Mouse (Mus musculus): ENCODE data around the gene Prrc2b. TPM values are rescaled to one million over a fixed set of nuclear protein-coding genes. Genes with fewer than 3 reads are reported as not detected.

The Prrc2b gene
- polyA plus RNA-seq, 1 experiment from 2014 or later = 39.3 TPM

GRCm38 (mm10) chr2:32177397-32178060 is 26.6 kb downstream of the Prrc2b start:
- Histone ChIP-seq H3K4me1 (ENCODE audit: control insufficient read depth, insufficient read depth, low read length) (peaks cover 67% of the 10 kb centered on the region), H3K4me2 (no peak overlapping the region), H3K27ac (ENCODE audit: low read depth, low read length) (peak overlapping the region; percentile 5; the same call in 1 of the 2 replicates), H3K9me3 (replicated peaks; ENCODE audit: control insufficient read depth, low read length) (no peaks in the 10 kb centered on the region), H3K9ac (ENCODE audit: low read depth, low read length) (peak overlapping the region; percentile 34; the same call in 1 of the 2 replicates), H3K27me3 (ENCODE audit: control insufficient read depth, insufficient read depth, low read length) (no peaks in the 10 kb centered on the region), H3K4me3 (ENCODE audit: low read depth, low read length) (no peak overlapping the region), H3K36me3 (ENCODE audit: control insufficient read depth, insufficient read depth, low read length) (no peaks in the 10 kb centered on the region)
- 84% methylated on average over 11 of the region's 11 CpGs for WGBS (ENCODE audit: insufficient replicate concordance)
- no peak for ATAC-seq (replicated peaks; ENCODE audit: insufficient number of reproducible peaks, low FRiP score, low TSS enrichment)

- Histone ChIP-seq H3K27ac (ENCODE audit: low read depth, low read length) (peak overlapping the region; percentile 58), H3K4me1 (ENCODE audit: control insufficient read depth, insufficient read depth, low read length) (peaks cover 56% of the 10 kb centered on the region), H3K9me3 (replicated peaks; ENCODE audit: control insufficient read depth, low read length) (no peaks in the 10 kb centered on the region), H3K9ac (ENCODE audit: low read depth, low read length) (no peak overlapping the region), H3K4me2 (peak overlapping the region; percentile 17), H3K4me3 (ENCODE audit: low read depth, low read length) (no peak overlapping the region), H3K27me3 (ENCODE audit: control insufficient read depth, insufficient read depth, low read length) (no peaks in the 10 kb centered on the region), H3K36me3 (ENCODE audit: control insufficient read depth, insufficient read depth, low read length) (peaks cover 4% of the 10 kb centered on the region)
- 42% methylated on average over 6 of the region's 6 CpGs for WGBS (ENCODE audit: insufficient replicate concordance)
- ATAC-seq (replicated peaks; ENCODE audit: insufficient number of reproducible peaks, low FRiP score, low TSS enrichment) = no peak
These were observed 28.5 kb downstream of the Prrc2b start for GRCm38 (mm10) chr2:32179363-32179762.

GRCm38 (mm10) chr2:32180127-32180526 is 29.2 kb downstream of the Prrc2b start:
- no peak for ATAC-seq (replicated peaks; ENCODE audit: insufficient number of reproducible peaks, low FRiP score, low TSS enrichment)
- H3K4me3 ChIP-seq (ENCODE audit: low read depth, low read length) = no peak overlapping the region
- no peak overlapping the region for H3K9ac ChIP-seq (ENCODE audit: low read depth, low read length)
- H3K4me1 ChIP-seq (ENCODE audit: control insufficient read depth, insufficient read depth, low read length) = peaks cover 49% of the 10 kb centered on the region
- 90% methylated on average over 12 of the region's 12 CpGs for WGBS (ENCODE audit: insufficient replicate concordance)
- H3K9me3 ChIP-seq (replicated peaks; ENCODE audit: control insufficient read depth, low read length) = no peaks in the 10 kb centered on the region
- no peaks in the 10 kb centered on the region for H3K27me3 ChIP-seq (ENCODE audit: control insufficient read depth, insufficient read depth, low read length)
- peaks cover 9% of the 10 kb centered on the region for H3K36me3 ChIP-seq (ENCODE audit: control insufficient read depth, insufficient read depth, low read length)
- 0 out of 2 replicates have a peak overlapping the region, but pooled peaks have one; percentile 58 for H3K27ac ChIP-seq (ENCODE audit: low read depth, low read length)
- no peak overlapping the region for H3K4me2 ChIP-seq

- Histone ChIP-seq H3K4me3 (ENCODE audit: low read depth, low read length) (no peak overlapping the region), H3K27me3 (ENCODE audit: control insufficient read depth, insufficient read depth, low read length) (no peaks in the 10 kb centered on the region), H3K4me1 (ENCODE audit: control insufficient read depth, insufficient read depth, low read length) (peaks cover 38% of the 10 kb centered on the region), H3K27ac (ENCODE audit: low read depth, low read length) (no peak overlapping the region), H3K4me2 (no peak overlapping the region), H3K36me3 (ENCODE audit: control insufficient read depth, insufficient read depth, low read length) (peaks cover 15% of the 10 kb centered on the region), H3K9ac (ENCODE audit: low read depth, low read length) (no peak overlapping the region), H3K9me3 (replicated peaks; ENCODE audit: control insufficient read depth, low read length) (no peaks in the 10 kb centered on the region)
- 90% methylated on average over 5 of the region's 5 CpGs for WGBS (ENCODE audit: insufficient replicate concordance)
- ATAC-seq (replicated peaks; ENCODE audit: insufficient number of reproducible peaks, low FRiP score, low TSS enrichment) = no peak
These were observed 30.5 kb downstream of the Prrc2b start for GRCm38 (mm10) chr2:32181364-32181763.

GRCm38 (mm10) chr2:32182119-32182518 is 31.2 kb downstream of the Prrc2b start:
- no peak overlapping the region for H3K27ac ChIP-seq (ENCODE audit: low read depth, low read length)
- H3K4me2 ChIP-seq = no peak overlapping the region
- no peaks in the 10 kb centered on the region for H3K9me3 ChIP-seq (replicated peaks; ENCODE audit: control insufficient read depth, low read length)
- H3K9ac ChIP-seq (ENCODE audit: low read depth, low read length) = no peak overlapping the region
- H3K36me3 ChIP-seq (ENCODE audit: control insufficient read depth, insufficient read depth, low read length) = peaks cover 21% of the 10 kb centered on the region
- no peaks in the 10 kb centered on the region for H3K27me3 ChIP-seq (ENCODE audit: control insufficient read depth, insufficient read depth, low read length)
- H3K4me1 ChIP-seq (ENCODE audit: control insufficient read depth, insufficient read depth, low read length) = peaks cover 32% of the 10 kb centered on the region
- WGBS (ENCODE audit: insufficient replicate concordance) = 85% methylated on average over 9 of the region's 9 CpGs
- no peak overlapping the region for H3K4me3 ChIP-seq (ENCODE audit: low read depth, low read length)
- ATAC-seq (replicated peaks; ENCODE audit: insufficient number of reproducible peaks, low FRiP score, low TSS enrichment) = no peak

- Histone ChIP-seq H3K27me3 (ENCODE audit: control insufficient read depth, insufficient read depth, low read length) (no peaks in the 10 kb centered on the region), H3K9ac (ENCODE audit: low read depth, low read length) (no peak overlapping the region; the same call in 1 of the 2 replicates), H3K4me3 (ENCODE audit: low read depth, low read length) (no peak overlapping the region), H3K4me2 (no peak overlapping the region), H3K4me1 (ENCODE audit: control insufficient read depth, insufficient read depth, low read length) (peaks cover 27% of the 10 kb centered on the region), H3K9me3 (replicated peaks; ENCODE audit: control insufficient read depth, low read length) (no peaks in the 10 kb centered on the region), H3K27ac (ENCODE audit: low read depth, low read length) (peak overlapping the region; percentile 3; the same call in 1 of the 2 replicates), H3K36me3 (ENCODE audit: control insufficient read depth, insufficient read depth, low read length) (peaks cover 23% of the 10 kb centered on the region)
- ATAC-seq (replicated peaks; ENCODE audit: insufficient number of reproducible peaks, low FRiP score, low TSS enrichment) = no peak
- WGBS (ENCODE audit: insufficient replicate concordance) = 71% methylated on average over 13 of the region's 13 CpGs
These were observed 31.9 kb downstream of the Prrc2b start for GRCm38 (mm10) chr2:32182676-32183296.

- Histone ChIP-seq H3K27me3 (ENCODE audit: control insufficient read depth, insufficient read depth, low read length) (no peaks in the 10 kb centered on the region), H3K36me3 (ENCODE audit: control insufficient read depth, insufficient read depth, low read length) (peaks cover 34% of the 10 kb centered on the region), H3K9me3 (replicated peaks; ENCODE audit: control insufficient read depth, low read length) (no peaks in the 10 kb centered on the region), H3K4me2 (no peak overlapping the region), H3K9ac (ENCODE audit: low read depth, low read length) (no peak overlapping the region), H3K4me1 (ENCODE audit: control insufficient read depth, insufficient read depth, low read length) (0 out of 2 replicates have a peak, but pooled peaks cover 4% of the 10 kb centered on the region), H3K4me3 (ENCODE audit: low read depth, low read length) (no peak overlapping the region), H3K27ac (ENCODE audit: low read depth, low read length) (no peak overlapping the region)
- no peak for ATAC-seq (replicated peaks; ENCODE audit: insufficient number of reproducible peaks, low FRiP score, low TSS enrichment)
- 92% methylated on average over 13 of the region's 13 CpGs for WGBS (ENCODE audit: insufficient replicate concordance)
These were observed 36.2 kb downstream of the Prrc2b start for GRCm38 (mm10) chr2:32187019-32187551.

GRCm38 (mm10) chr2:32187649-32188048 is 36.8 kb downstream of the Prrc2b start:
- Histone ChIP-seq H3K4me2 (no peak overlapping the region), H3K4me3 (ENCODE audit: low read depth, low read length) (no peak overlapping the region), H3K9me3 (replicated peaks; ENCODE audit: control insufficient read depth, low read length) (no peaks in the 10 kb centered on the region), H3K36me3 (ENCODE audit: control insufficient read depth, insufficient read depth, low read length) (peaks cover 34% of the 10 kb centered on the region), H3K4me1 (ENCODE audit: control insufficient read depth, insufficient read depth, low read length) (0 out of 2 replicates have a peak, but pooled peaks cover 2% of the 10 kb centered on the region), H3K27me3 (ENCODE audit: control insufficient read depth, insufficient read depth, low read length) (no peaks in the 10 kb centered on the region), H3K9ac (ENCODE audit: low read depth, low read length) (no peak overlapping the region), H3K27ac (ENCODE audit: low read depth, low read length) (no peak overlapping the region)
- 90% methylated on average over 7 of the region's 7 CpGs for WGBS (ENCODE audit: insufficient replicate concordance)
- ATAC-seq (replicated peaks; ENCODE audit: insufficient number of reproducible peaks, low FRiP score, low TSS enrichment) = no peak

All from heart, embryonic 11.5 days (tissue).